Mouse (Mus musculus): ENCODE results near the gene Lrrc23.

DNA sequence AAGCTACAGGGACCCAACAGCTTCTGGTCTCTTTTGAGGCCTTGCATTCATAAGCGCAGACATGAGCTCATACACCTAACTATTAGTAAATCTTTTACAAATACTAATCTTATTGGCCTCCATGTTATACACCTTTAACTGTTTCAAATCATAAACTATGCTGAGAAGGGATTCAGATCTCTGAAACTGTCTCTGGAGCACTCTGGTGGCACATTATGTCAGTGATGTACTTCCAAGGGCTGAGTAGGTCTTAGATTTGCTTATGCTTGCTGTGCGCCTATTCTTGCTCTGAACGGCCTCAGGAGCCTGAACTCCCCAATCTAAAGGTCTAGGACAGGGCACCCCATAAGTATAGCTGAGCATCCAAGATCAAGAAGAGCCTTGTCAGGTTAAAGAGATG is 37.7 kb downstream of the Lrrc23 start:
- TF ChIP-seq EP300 (IDR thresholded peaks at IDR 0.05; ENCODE audit: insufficient read depth, low read depth, low read length) = no peak
- no peak for TF ChIP-seq POLR2A (IDR thresholded peaks at IDR 0.05; ENCODE audit: insufficient read depth, low read length)
- TF ChIP-seq CTCF (IDR thresholded peaks at IDR 0.05; ENCODE audit: low read depth, low read length) = no peak
